ENCODE assay signal across 9 mouse cellular contexts in genomic region chr2:144369511-144369910, GRCm38 (mm10). TPM values are rescaled to one million over a fixed set of nuclear protein-coding genes. Genes with fewer than 3 reads are reported as not detected.
A peak's percentile ranks its signal among the peaks of the same experiment; 100 is the strongest.
DNase-seq lines count a peak whose midpoint lies in the region; ATAC-seq lines count a peak whose summit lies in the region.
"Had no signal": no experiment of that assay in that cellular context is flagged by ENCODE, and none has a peak within 500 bp of the region (broad histone marks: within the 10 kb centered on the region; RNA-seq: fewer than 3 reads in every experiment).

No protein-coding gene starts in this region.

- peak overlapping the region; percentile 59 for H3K4me2 ChIP-seq in lung, embryonic 15.5 days
- peak overlapping the region; percentile 72 for H3K4me2 ChIP-seq in embryonic facial prominence, embryonic 13.5 days
- H3K4me2 ChIP-seq in intestine, embryonic 16.5 days (ENCODE audit: low read depth, low read length) = peak overlapping the region; percentile 52
- H3K4me2 ChIP-seq in midbrain, embryonic 14.5 days (ENCODE audit: low read length) = peak overlapping the region; percentile 62

- no peaks in the 10 kb centered on the region for H3K27me3 ChIP-seq in lung, embryonic 15.5 days
- H3K27me3 ChIP-seq in embryonic facial prominence, embryonic 13.5 days = no peaks in the 10 kb centered on the region
- H3K27me3 ChIP-seq in intestine, embryonic 16.5 days (replicated peaks; ENCODE audit: control insufficient read depth, insufficient read depth, low read length) = no peaks in the 10 kb centered on the region
- H3K27me3 ChIP-seq in midbrain, embryonic 14.5 days (ENCODE audit: control insufficient read depth, insufficient read depth, low read length) = no peaks in the 10 kb centered on the region

- H3K4me1 ChIP-seq in lung, embryonic 15.5 days = peaks cover 10% of the 10 kb centered on the region
- peaks cover 17% of the 10 kb centered on the region for H3K4me1 ChIP-seq in embryonic facial prominence, embryonic 13.5 days
- peaks cover 9% of the 10 kb centered on the region; the same call in 1 of the 2 replicates for H3K4me1 ChIP-seq in intestine, embryonic 16.5 days (ENCODE audit: control insufficient read depth, insufficient read depth, low read length)
- H3K4me1 ChIP-seq in midbrain, embryonic 14.5 days (ENCODE audit: control insufficient read depth, insufficient read depth, low read length) = peaks cover 9% of the 10 kb centered on the region; the same call in 1 of the 2 replicates

- intact Hi-C loops in left cerebral cortex, postnatal 36 days (cut with DNase I) = loop anchor here (2.0 to 5.0 kb wide), 2 partner anchors 88 to 99 kb away; partner anchors contain the start of genes Mgme1 and Snx5

- WGBS in lung, embryonic 15.5 days = 1% methylated on average over 12 of the region's 12 CpGs
- under 1% methylated on average over 12 of the region's 12 CpGs for WGBS in embryonic facial prominence, embryonic 13.5 days
- WGBS in intestine, embryonic 16.5 days = 2% methylated on average over 12 of the region's 12 CpGs
- WGBS in midbrain, embryonic 14.5 days = under 1% methylated on average over 12 of the region's 12 CpGs

- H3K4me3 ChIP-seq in lung, embryonic 15.5 days = peak overlapping the region; percentile 71
- peak overlapping the region; percentile 92 for H3K4me3 ChIP-seq in embryonic facial prominence, embryonic 13.5 days
- H3K4me3 ChIP-seq in intestine, embryonic 16.5 days (ENCODE audit: low read length) = peak overlapping the region; percentile 78
- peak overlapping the region; percentile 93 for H3K4me3 ChIP-seq in midbrain, embryonic 14.5 days (replicated peaks; ENCODE audit: low read depth, low read length)

- DNase-seq in lung, postnatal 36 days = no peak
- no peak for DNase-seq in midbrain, embryonic 14.5 days
- no peak for DNase-seq in left cerebral cortex, postnatal 36 days (ENCODE audit: low spot score in 2 of 2)
- DNase-seq in thymus, postnatal 14 days = no peak

- H3K9ac ChIP-seq in lung, embryonic 15.5 days = peak overlapping the region; percentile 82
- H3K9ac ChIP-seq in embryonic facial prominence, embryonic 13.5 days = peak overlapping the region; percentile 92
- H3K9ac ChIP-seq in intestine, embryonic 16.5 days (ENCODE audit: low read depth, low read length) = peak overlapping the region; percentile 87
- peak overlapping the region; percentile 82 for H3K9ac ChIP-seq in midbrain, embryonic 14.5 days (replicated peaks; ENCODE audit: low read length)

- peak overlapping the region; percentile 95 for H3K27ac ChIP-seq in lung, embryonic 15.5 days
- H3K27ac ChIP-seq in embryonic facial prominence, embryonic 13.5 days = peak overlapping the region; percentile 93
- H3K27ac ChIP-seq in intestine, embryonic 16.5 days (ENCODE audit: low read length) = peak overlapping the region; percentile 94
- peak overlapping the region; percentile 95 for H3K27ac ChIP-seq in midbrain, embryonic 14.5 days (replicated peaks; ENCODE audit: low read depth, low read length)

- H3K9me3 ChIP-seq in lung, embryonic 15.5 days = no peaks in the 10 kb centered on the region
- no peaks in the 10 kb centered on the region for H3K9me3 ChIP-seq in embryonic facial prominence, embryonic 13.5 days
- no peaks in the 10 kb centered on the region for H3K9me3 ChIP-seq in intestine, embryonic 16.5 days (ENCODE audit: control insufficient read depth, low read length)
- H3K9me3 ChIP-seq in midbrain, embryonic 14.5 days (ENCODE audit: control insufficient read depth, low read length) = no peaks in the 10 kb centered on the region

- peak; percentile 50; the same call in 1 of the 2 replicates for ATAC-seq in lung, embryonic 15.5 days (ENCODE audit: borderline replicate concordance, extremely low read depth, low FRiP score, low TSS enrichment)
- no peak for ATAC-seq in embryonic facial prominence, embryonic 13.5 days (ENCODE audit: insufficient number of reproducible peaks, insufficient read depth, low FRiP score, low TSS enrichment, low read depth)
- ATAC-seq in intestine, embryonic 16.5 days = peak; percentile 52
- ATAC-seq in midbrain, embryonic 14.5 days (ENCODE audit: low FRiP score, low TSS enrichment) = no peak
- no peak for ATAC-seq in erythroid progenitor cell, adult 5-6 weeks (replicated peaks; ENCODE audit: low FRiP score, poor library complexity, severe bottlenecking)

- peaks cover 16% of the 10 kb centered on the region for H3K36me3 ChIP-seq in lung, embryonic 15.5 days
- peaks cover 19% of the 10 kb centered on the region for H3K36me3 ChIP-seq in embryonic facial prominence, embryonic 13.5 days
- peaks cover 8% of the 10 kb centered on the region; the same call in 1 of the 2 replicates for H3K36me3 ChIP-seq in intestine, embryonic 16.5 days (ENCODE audit: control insufficient read depth, insufficient read depth, low read length)
- peaks cover 15% of the 10 kb centered on the region for H3K36me3 ChIP-seq in midbrain, embryonic 14.5 days (ENCODE audit: control insufficient read depth, insufficient read depth, low read length)

RNA-seq across cellular contexts. Expression of gene Pet117, which starts 0.7 kb away (rescaled TPM):
- polyA plus RNA-seq in lung, embryonic 15.5 days (2015; fragmentation: Nextera tagmentation; extraction: Ambion mirVana) = 3.3 TPM in 1 of 2 replicates, not detected in the other
- polyA plus RNA-seq in embryonic facial prominence, embryonic 13.5 days (2015; fragmentation: Nextera tagmentation; extraction: Ambion mirVana) = 6.4 and 7.7 TPM in 2 replicates
- 1.3 and 4.2 TPM in 2 replicates for polyA plus RNA-seq in intestine, embryonic 16.5 days (2015; fragmentation: Nextera tagmentation; extraction: Ambion mirVana)
- 3.1 TPM in 1 of 2 replicates, not detected in the other for polyA plus RNA-seq in midbrain, embryonic 14.5 days (2014; fragmentation: Nextera tagmentation; extraction: Ambion mirVana)
- total RNA-seq in erythroid progenitor cell, adult 5-6 weeks (2015; ENCODE audit: low replicate concordance) = not detected in 2 replicates
- total RNA-seq in erythroid progenitor cell, adult 5-6 weeks (2017; ENCODE audit: low replicate concordance) = 12.1 TPM in 1 of 2 replicates, not detected in the other
- 1 to 10 TPM; 7.3 to 8.1 TPM for total RNA-seq in left cerebral cortex, postnatal 36 days (2021)
- polyA plus RNA-seq: gonadal fat pad, adult 2 months had no signal

RNA-seq across cellular contexts. Expression of gene Kat14, which starts 0.7 kb away (rescaled TPM):
- 38.9 and 43.4 TPM in 2 replicates for polyA plus RNA-seq in lung, embryonic 15.5 days (2015; fragmentation: Nextera tagmentation; extraction: Ambion mirVana)
- 43.5 and 44.3 TPM in 2 replicates for polyA plus RNA-seq in embryonic facial prominence, embryonic 13.5 days (2015; fragmentation: Nextera tagmentation; extraction: Ambion mirVana)
- polyA plus RNA-seq in intestine, embryonic 16.5 days (2015; fragmentation: Nextera tagmentation; extraction: Ambion mirVana) = 44.7 and 45.5 TPM in 2 replicates
- 24.0 and 25.5 TPM in 2 replicates for polyA plus RNA-seq in midbrain, embryonic 14.5 days (2014; fragmentation: Nextera tagmentation; extraction: Ambion mirVana)
- 10.5 and 16.6 TPM in 2 replicates for total RNA-seq in erythroid progenitor cell, adult 5-6 weeks (2015; ENCODE audit: low replicate concordance)
- total RNA-seq in erythroid progenitor cell, adult 5-6 weeks (2017; ENCODE audit: low replicate concordance) = 11.7 and 23.0 TPM in 2 replicates
- total RNA-seq in left cerebral cortex, postnatal 36 days (2021) = 10 to 100 TPM; 35.6 to 39.5 TPM

RNA-seq across cellular contexts. Expression of gene Ovol2, which starts 37.6 kb away (rescaled TPM):
- 4.8 and 5.5 TPM in 2 replicates for polyA plus RNA-seq in lung, embryonic 15.5 days (2015; fragmentation: Nextera tagmentation; extraction: Ambion mirVana)
- polyA plus RNA-seq in embryonic facial prominence, embryonic 13.5 days (2015; fragmentation: Nextera tagmentation; extraction: Ambion mirVana) = 3.2 TPM in 2 replicates
- polyA plus RNA-seq in intestine, embryonic 16.5 days (2015; fragmentation: Nextera tagmentation; extraction: Ambion mirVana) = 1.2 TPM in 2 replicates
- polyA plus RNA-seq in midbrain, embryonic 14.5 days (2014; fragmentation: Nextera tagmentation; extraction: Ambion mirVana) = not detected in 2 replicates
- total RNA-seq in erythroid progenitor cell, adult 5-6 weeks (2015; ENCODE audit: low replicate concordance) = not detected in 2 replicates
- total RNA-seq in erythroid progenitor cell, adult 5-6 weeks (2017; ENCODE audit: low replicate concordance) = not detected in 2 replicates
- 10 to 100 TPM in 1 of 2 experiments, 1 to 10 TPM in 1; 6.9 to 10.8 TPM for total RNA-seq in left cerebral cortex, postnatal 36 days (2021)

Comparison
In these comparisons a context has a peak if more than half of its experiments do, and no peak if none do; other contexts are left out.
1. ATAC-seq: peak in lung, embryonic 15.5 days (single experiment) and intestine, embryonic 16.5 days (single experiment); none in embryonic facial prominence, embryonic 13.5 days (single experiment), midbrain, embryonic 14.5 days (single experiment) and erythroid progenitor cell, adult 5-6 weeks (single experiment).
2. Peak in every context shown above with its lines, with median percentiles within 50 percentile points of each other: H3K27ac ChIP-seq, H3K4me2 ChIP-seq, H3K4me3 ChIP-seq and H3K9ac ChIP-seq.